Mouse (Mus musculus): ENCODE measurements at regions not wholly inside any gene's neighbourhood (a gene's known extent, or its start where the extent isn't known, plus 50 kb on each side); places are given as distances from the start of the nearest gene placed in this dataset.

GRCm38 (mm10) chr3:34761783-34762182 lies 111.6 kb downstream of the Sox2 start:
- no peak for DNase-seq (ENCODE audit: low read depth, low spot score)

- no peak for DNase-seq (ENCODE audit: low read depth, low spot score)
Observed at GRCm38 (mm10) chr3:34764559-34764958, 114.4 kb downstream of the Sox2 start.

- no peak for DNase-seq (ENCODE audit: low read depth, low spot score)
Observed at GRCm38 (mm10) chr3:34765151-34765550, 114.9 kb downstream of the Sox2 start.

- no peak for DNase-seq (ENCODE audit: low read depth, low spot score)
Observed at GRCm38 (mm10) chr3:34769818-34770217, 119.6 kb downstream of the Sox2 start.

GRCm38 (mm10) chr3:34770271-34770670 lies 120.1 kb downstream of the Sox2 start:
- DNase-seq (ENCODE audit: low read depth, low spot score) = no peak

- DNase-seq (ENCODE audit: low read depth, low spot score) = no peak
Observed at GRCm38 (mm10) chr3:34772035-34772434, 121.8 kb downstream of the Sox2 start.

GRCm38 (mm10) chr3:34773678-34774425 lies 123.6 kb downstream of the Sox2 start:
- no peak for DNase-seq (ENCODE audit: low read depth, low spot score)

- no peak for DNase-seq (ENCODE audit: low read depth, low spot score)
Observed at GRCm38 (mm10) chr3:34781770-34782169, 131.6 kb downstream of the Sox2 start.

- DNase-seq (ENCODE audit: low read depth, low spot score) = no peak
Observed at GRCm38 (mm10) chr3:34783398-34783797, 133.2 kb downstream of the Sox2 start.

- DNase-seq (ENCODE audit: low read depth, low spot score) = no peak
Observed at GRCm38 (mm10) chr3:34787211-34787610, 137.0 kb downstream of the Sox2 start.

- peak; percentile 57 for DNase-seq (ENCODE audit: low read depth, low spot score)
Observed at GRCm38 (mm10) chr3:34795103-34795983, 145.1 kb downstream of the Sox2 start.

GRCm38 (mm10) chr3:34795984-34796266 lies 145.7 kb downstream of the Sox2 start:
- no peak for DNase-seq (ENCODE audit: low read depth, low spot score)

GRCm38 (mm10) chr3:34808833-34809232 lies 158.6 kb downstream of the Sox2 start:
- DNase-seq (ENCODE audit: low read depth, low spot score) = no peak

GRCm38 (mm10) chr3:34811753-34812152 lies 161.5 kb downstream of the Sox2 start:
- DNase-seq (ENCODE audit: low read depth, low spot score) = no peak

GRCm38 (mm10) chr3:34813046-34813625 lies 162.9 kb downstream of the Sox2 start:
- DNase-seq (ENCODE audit: low read depth, low spot score) = no peak

- DNase-seq (ENCODE audit: low read depth, low spot score) = no peak
Observed at GRCm38 (mm10) chr3:34825036-34825435, 174.8 kb downstream of the Sox2 start.

- no peak for DNase-seq (ENCODE audit: low read depth, low spot score)
Observed at GRCm38 (mm10) chr3:34826396-34826795, 176.2 kb downstream of the Sox2 start.

- DNase-seq (ENCODE audit: low read depth, low spot score) = no peak
Observed at GRCm38 (mm10) chr3:34828453-34829206, 178.4 kb downstream of the Sox2 start.

GRCm38 (mm10) chr3:34836741-34837267 lies 186.6 kb downstream of the Sox2 start:
- DNase-seq (ENCODE audit: low read depth, low spot score) = no peak

- DNase-seq (ENCODE audit: low read depth, low spot score) = no peak
Observed at GRCm38 (mm10) chr3:34837644-34838332, 187.6 kb downstream of the Sox2 start.
